Mouse (Mus musculus) heart, embryonic 14.5 days (tissue): Measurements from ENCODE around the gene Clcn1. TPM values are rescaled to one million over a fixed set of nuclear protein-coding genes. Genes with fewer than 3 reads are reported as not detected.
A peak's percentile ranks its signal among the peaks of the same experiment; 100 is the strongest.

Experiments
- ATAC-seq: fragments of 200-750 bp; cut with Nextera tagmentation; 2 replicates; pipeline ENCODE4 v1.8.0; 2017; ENCODE audit warnings: low read depth, moderate TSS enrichment; ENCODE audit not compliant: insufficient number of reproducible peaks, insufficient read depth, low FRiP score
- H3K27ac ChIP-seq, 2 experiments: fragments of 200-500 bp in 1 of 2; fragments of 300-500 bp in 1 of 2; sonication (generic) in 1 of 2; replicated peaks in 1 of 2; 2 replicates each; pipeline ENCODE4 v1.5.1; 2012 to 2014; ENCODE audit warnings: low read depth in 2 of 2, low read length in 2 of 2, control low read depth in 1 of 2, mild to moderate bottlenecking in 1 of 2, mixed read lengths in 1 of 2; ENCODE audit not compliant: control insufficient read depth in 1 of 2, insufficient read depth in 1 of 2
- H3K27me3 ChIP-seq: fragments of 300-500 bp; sonication (generic); 2 replicates; pipeline ENCODE4 v1.6.1; 2014; ENCODE audit warnings: mild to moderate bottlenecking, low read length, control low read depth; ENCODE audit not compliant: control insufficient read depth, insufficient read depth
- H3K36me3 ChIP-seq: fragments of 300-500 bp; sonication (generic); 2 replicates; pipeline ENCODE4 v1.6.1; 2014; ENCODE audit warnings: mild to moderate bottlenecking, control low read depth, low read length, mixed read lengths; ENCODE audit not compliant: control insufficient read depth, insufficient read depth
- H3K4me1 ChIP-seq, 2 experiments: fragments of 200-500 bp in 1 of 2; fragments of 300-500 bp in 1 of 2; sonication (generic) in 1 of 2; 2 replicates each; pipeline ENCODE4 v1.6.1; 2012 to 2014; ENCODE audit warnings: low read length in 2 of 2, control low read depth in 1 of 2, mixed read lengths in 1 of 2; ENCODE audit not compliant: control insufficient read depth in 2 of 2, insufficient read depth in 2 of 2
- H3K4me2 ChIP-seq: fragments of 300-500 bp; sonication (generic); 2 replicates; pipeline ENCODE4 v1.6.1; 2014; ENCODE audit warnings: mild to moderate bottlenecking, low read length
- H3K4me3 ChIP-seq, 2 experiments: fragments of 200-500 bp in 1 of 2; fragments of 300-500 bp in 1 of 2; sonication (generic) in 1 of 2; 2 replicates each; pipeline ENCODE4 v1.5.1; 2012 to 2014; ENCODE audit warnings: low read length in 2 of 2, mild to moderate bottlenecking in 2 of 2, control low read depth in 1 of 2, low read depth in 1 of 2, moderate library complexity in 1 of 2; ENCODE audit not compliant: control insufficient read depth in 1 of 2, insufficient read depth in 1 of 2
- H3K9ac ChIP-seq: fragments of 300-500 bp; sonication (generic); 2 replicates; pipeline ENCODE4 v1.6.1; 2014; ENCODE audit warnings: mild to moderate bottlenecking, low read length
- H3K9me3 ChIP-seq: fragments of 300-500 bp; sonication (generic); 2 replicates; pipeline ENCODE4 v1.6.1; 2016; ENCODE audit warnings: low read length, control low read depth; ENCODE audit not compliant: control insufficient read depth
- WGBS: fragments of 180-500 bp; shearing (Covaris S2); extraction: QIAGEN DNeasy Blood & Tissue Kit; methylation state at CpG from one replicate; pipeline ENCODE4 v1.1.7; 2014; 5-methylcytosine and 5-hydroxymethylcytosine counted together
- polyA plus RNA-seq: library from polyadenylated mRNA; unstranded; fragments of >200 nt; fragmentation: Nextera tagmentation; extraction: Ambion mirVana; gene quantifications from 2 replicates; pipeline ENCODE4 v1.2.1, GENCODE M21; 2014

The Clcn1 gene
- polyA plus RNA-seq, 1 experiment from 2014 or later: 0.86 TPM

DNA sequence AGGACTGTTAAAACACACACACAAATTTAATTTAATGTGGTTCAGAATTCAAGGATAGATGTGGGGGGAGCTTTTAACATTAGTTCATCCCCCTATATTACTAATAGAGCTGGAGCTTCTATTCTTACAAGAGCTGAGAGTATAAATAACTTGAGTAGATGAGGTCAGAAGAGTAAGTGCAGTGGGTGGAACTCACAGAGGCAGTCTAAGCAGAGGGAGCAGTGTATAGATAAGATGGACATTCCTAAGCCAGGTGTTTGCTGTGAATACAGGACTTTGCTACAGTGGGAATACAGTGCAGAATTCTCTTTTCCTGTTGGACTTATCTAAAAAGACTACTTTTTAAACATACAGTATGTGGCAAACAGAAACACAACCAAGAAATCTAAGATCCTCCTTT, 15.7 kb upstream of the Clcn1 start:
- no peak overlapping the region for H3K4me3 ChIP-seq

DNA sequence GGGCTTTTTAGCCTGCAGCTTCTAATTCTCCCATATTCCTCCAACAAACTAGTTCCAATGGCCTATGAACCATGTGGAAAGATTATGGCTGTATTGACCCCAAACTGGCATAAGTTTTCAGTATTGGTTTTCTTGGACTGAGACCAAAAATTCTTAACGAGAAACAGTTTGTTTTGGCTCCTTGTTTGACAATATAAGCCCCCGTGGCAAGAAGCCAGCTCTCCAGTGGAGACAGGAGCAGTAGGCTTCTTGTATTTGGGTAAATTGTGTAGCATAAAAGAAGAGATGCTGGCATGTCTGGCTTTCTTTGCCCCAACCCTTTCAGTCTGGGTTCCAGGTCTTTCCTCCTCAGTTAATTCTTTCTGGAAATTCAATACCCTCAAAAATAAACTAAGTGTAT, 10.3 kb upstream of the Clcn1 start:
- H3K4me1 ChIP-seq: peaks cover 0 to 2% of the 10 kb centered on the region in 2 experiments; a peak in 1 of 4 replicates
- no peak overlapping the region for H3K9ac ChIP-seq
- no peak overlapping the region for H3K4me3 ChIP-seq
- no peak overlapping the region for H3K4me2 ChIP-seq
- ATAC-seq: no peak
- WGBS: 62% methylated on average over 2 of the region's 2 CpGs
- no peaks in the 10 kb centered on the region for H3K9me3 ChIP-seq
- peaks cover 95% of the 10 kb centered on the region for H3K36me3 ChIP-seq
- no peak overlapping the region for H3K27ac ChIP-seq
- no peaks in the 10 kb centered on the region for H3K27me3 ChIP-seq

More for the DNA sequence above, 15.7 kb upstream of the Clcn1 start:
- peaks cover 85% of the 10 kb centered on the region for H3K36me3 ChIP-seq
- no peaks in the 10 kb centered on the region for H3K27me3 ChIP-seq
- H3K9ac ChIP-seq: no peak overlapping the region
- peak overlapping the region; percentile 31; the same call in 1 of the 2 replicates for H3K4me2 ChIP-seq
- peak overlapping the region in 1 of 2 experiments; percentile 50; a peak in 1 of 4 replicates for H3K27ac ChIP-seq
- 0 out of 2 replicates have a peak, but pooled peaks have one; percentile 54 for ATAC-seq
- peaks cover 0 to 26% of the 10 kb centered on the region in 2 experiments; a peak in 2 of 4 replicates for H3K4me1 ChIP-seq
- H3K9me3 ChIP-seq: no peaks in the 10 kb centered on the region

DNA sequence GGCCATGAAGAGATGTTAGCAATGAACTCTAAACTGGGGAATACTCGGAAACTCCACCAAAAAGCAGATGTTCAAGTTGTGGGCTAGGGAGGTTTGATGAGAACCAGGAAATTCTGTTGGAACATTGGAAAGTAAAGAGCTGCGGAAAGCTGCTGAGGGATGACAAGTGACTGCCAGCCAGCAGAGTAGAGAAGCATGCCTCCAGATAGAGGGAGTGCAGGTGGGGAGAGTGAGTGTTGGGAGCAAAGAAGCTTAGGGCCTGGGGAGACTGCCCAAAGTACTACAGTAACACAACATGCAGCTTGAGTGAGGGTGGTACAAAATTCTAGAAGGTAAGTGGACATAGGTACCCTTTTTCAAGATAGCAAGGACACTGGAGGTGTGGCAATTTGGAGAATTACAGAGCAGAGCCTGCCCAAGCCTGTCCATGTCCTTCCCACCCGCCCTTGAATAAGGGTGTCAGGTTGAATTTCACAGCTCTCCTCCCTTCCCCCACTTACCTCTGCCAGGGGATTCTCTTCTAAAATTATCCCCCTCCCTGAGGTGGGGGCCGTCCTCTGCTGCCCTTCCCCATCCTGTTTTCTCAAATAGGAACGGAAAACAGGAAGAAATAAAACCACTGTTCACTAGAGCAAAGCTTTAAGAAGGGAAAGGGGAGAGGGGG, 3.5 kb upstream of the Clcn1 start:
- H3K4me2 ChIP-seq: no peak overlapping the region
- H3K36me3 ChIP-seq: peaks cover 59% of the 10 kb centered on the region
- no peaks in the 10 kb centered on the region for H3K9me3 ChIP-seq
- no peak overlapping the region for H3K4me3 ChIP-seq
- H3K27ac ChIP-seq: peak overlapping the region; percentile 17 to 56; a peak in 3 of 4 replicates
- peaks cover 5 to 12% of the 10 kb centered on the region in 2 experiments; a peak in 3 of 4 replicates for H3K4me1 ChIP-seq
- H3K9ac ChIP-seq: no peak overlapping the region
- ATAC-seq: peak; percentile 64
- H3K27me3 ChIP-seq: no peaks in the 10 kb centered on the region
- 43% methylated on average over 5 of the region's 5 CpGs for WGBS

DNA sequence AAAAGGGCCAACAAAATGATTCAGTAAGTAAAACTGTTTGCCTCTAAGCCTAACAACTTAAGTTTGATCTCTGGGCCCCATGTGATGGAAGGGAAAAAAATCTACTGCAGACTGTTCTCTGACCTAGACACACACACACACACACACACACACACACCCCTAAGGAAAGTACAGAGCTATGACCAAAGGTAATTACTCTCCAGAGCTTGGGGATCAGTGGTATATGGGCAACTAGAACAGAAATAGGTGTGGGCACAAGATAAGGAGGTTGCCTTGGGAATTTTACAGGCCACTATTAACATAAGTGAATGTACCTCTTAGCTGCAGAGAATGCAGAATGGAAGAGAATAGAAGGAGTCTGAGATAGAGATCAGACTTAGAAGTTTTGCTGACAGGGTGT, 1.1 kb downstream of the Clcn1 start:
- Histone ChIP-seq H3K27me3 (no peaks in the 10 kb centered on the region), H3K4me3 (no peak overlapping the region), H3K9me3 (no peaks in the 10 kb centered on the region), H3K36me3 (peaks cover 27% of the 10 kb centered on the region), H3K27ac (no peak overlapping the region), H3K4me2 (no peak overlapping the region), H3K4me1 (peaks cover 5 to 12% of the 10 kb centered on the region in 2 experiments; a peak in 3 of 4 replicates), H3K9ac (no peak overlapping the region)
- ATAC-seq: no peak

DNA sequence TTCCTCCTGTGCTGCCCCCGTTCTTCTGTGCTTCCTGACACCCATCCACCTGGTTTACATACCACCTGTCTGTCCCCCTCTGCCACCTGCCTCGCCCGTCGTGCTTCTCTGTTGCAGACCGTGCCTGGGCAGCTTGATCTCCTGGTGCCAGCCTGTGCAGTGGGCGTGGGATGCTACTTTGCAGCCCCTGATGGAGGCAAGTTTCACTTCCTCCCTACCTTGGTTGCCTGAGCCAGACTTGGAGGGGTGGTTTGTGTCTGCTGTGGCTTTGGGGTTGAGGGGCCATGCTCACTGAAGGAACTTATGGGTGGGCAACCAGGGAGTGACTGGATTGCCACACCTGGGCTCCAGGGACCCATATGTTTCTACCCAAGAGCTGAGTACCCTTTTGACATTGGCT, 6.8 kb downstream of the Clcn1 start:
- Histone ChIP-seq H3K36me3 (peaks cover 26% of the 10 kb centered on the region; the same call in 1 of the 2 replicates), H3K4me2 (no peak overlapping the region), H3K9ac (no peak overlapping the region), H3K9me3 (no peaks in the 10 kb centered on the region), H3K4me1 (peaks cover 0 to 3% of the 10 kb centered on the region in 2 experiments; a peak in 1 of 4 replicates), H3K27me3 (no peaks in the 10 kb centered on the region), H3K4me3 (no peak overlapping the region), H3K27ac (no peak overlapping the region)
- 86% methylated on average over 6 of the region's 6 CpGs for WGBS
- no peak for ATAC-seq

DNA sequence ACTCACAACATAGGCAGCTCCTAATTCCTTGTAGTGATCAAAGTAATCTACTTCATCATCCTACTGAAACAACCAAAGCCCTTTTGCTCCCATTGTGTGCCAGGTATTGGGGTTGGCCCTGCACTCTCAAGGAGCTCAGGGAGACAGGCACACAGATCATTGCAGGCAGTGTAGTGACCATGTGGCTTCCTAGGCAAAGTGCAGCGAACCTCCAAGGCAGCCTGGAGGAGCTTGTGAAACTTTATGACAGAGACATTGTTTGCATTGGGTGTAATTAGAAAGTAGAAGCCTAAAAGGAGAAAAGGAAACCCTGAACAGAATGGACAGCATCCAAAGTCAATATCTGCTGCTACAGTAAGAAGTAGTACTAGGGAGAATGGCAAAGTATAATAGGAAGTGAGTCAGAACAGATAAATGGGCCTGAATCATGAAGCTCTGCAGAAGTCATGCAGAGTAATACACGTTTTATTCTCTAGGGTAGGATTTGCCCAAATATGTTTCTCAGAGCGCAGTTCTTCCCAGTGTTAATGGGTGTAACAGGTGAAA, 9.1 kb downstream of the Clcn1 start:
- WGBS: 63% methylated on average over 3 of the region's 3 CpGs
- Histone ChIP-seq H3K9me3 (no peaks in the 10 kb centered on the region), H3K36me3 (peaks cover 31% of the 10 kb centered on the region), H3K4me1 (peaks cover 0 to 3% of the 10 kb centered on the region in 2 experiments; a peak in 1 of 4 replicates), H3K4me3 (no peak overlapping the region), H3K4me2 (no peak overlapping the region), H3K9ac (no peak overlapping the region), H3K27me3 (no peaks in the 10 kb centered on the region), H3K27ac (no peak overlapping the region)
- no peak for ATAC-seq

DNA sequence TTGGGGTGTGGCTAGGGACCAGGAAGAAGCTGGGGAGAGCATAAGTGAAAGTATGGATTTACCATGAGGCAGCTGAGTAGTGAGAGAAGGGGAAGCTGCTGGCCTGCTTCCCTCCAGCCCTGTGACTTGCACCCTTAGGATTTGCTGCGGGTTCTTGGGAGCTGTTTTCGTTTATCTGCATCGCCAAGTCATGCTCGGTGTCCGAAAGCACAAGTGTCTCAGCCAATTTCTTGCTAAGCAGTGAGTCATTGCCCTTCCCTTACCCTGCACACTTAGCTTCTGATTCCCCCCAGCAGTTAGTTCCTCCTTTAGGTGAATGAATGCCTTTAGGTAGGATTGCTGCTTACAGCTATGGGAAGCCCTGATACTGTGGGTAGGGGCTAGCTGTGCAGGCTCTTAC, 12.9 kb downstream of the Clcn1 start:
- H3K4me3 ChIP-seq: no peak overlapping the region
- WGBS: 86% methylated on average over 5 of the region's 5 CpGs
- ATAC-seq: no peak
- H3K27me3 ChIP-seq: no peaks in the 10 kb centered on the region
- H3K36me3 ChIP-seq: peaks cover 22% of the 10 kb centered on the region
- H3K9me3 ChIP-seq: no peaks in the 10 kb centered on the region
- no peak overlapping the region for H3K4me2 ChIP-seq
- peaks cover 0 to 3% of the 10 kb centered on the region in 2 experiments; a peak in 1 of 4 replicates for H3K4me1 ChIP-seq
- no peak overlapping the region for H3K9ac ChIP-seq
- no peak overlapping the region for H3K27ac ChIP-seq
